Mouse (Mus musculus) heart, postnatal 0 days (tissue): ENCODE results near the gene Tead2.

Experiments
- CTCF ChIP-seq: IDR thresholded peaks from 2 replicates; pipeline ENCODE4 v1.5.1; 2016; ENCODE audit warnings: antibody characterized with exemption, control low read depth, low read depth
- EP300 ChIP-seq: IDR thresholded peaks from 2 replicates; pipeline ENCODE4 v1.6.1; 2016; ENCODE audit warnings: antibody characterized with exemption, low read depth

GRCm38 (mm10) chr7:45204380-45205143 is 11.0 kb upstream of the Tead2 start, which contains the start of gene Ccdc155:
- TF ChIP-seq CTCF (no peak), EP300 (no peak)
